Mouse (Mus musculus) liver, embryonic 13.5 days (tissue): Measurements from ENCODE around the gene Sgms1. TPM values are rescaled to one million over a fixed set of nuclear protein-coding genes. Genes with fewer than 3 reads are reported as not detected.
A peak's percentile ranks its signal among the peaks of the same experiment; 100 is the strongest.

ENCODE experiments used
- ATAC-seq: fragments of 200-750 bp; cut with Nextera tagmentation; 2 replicates; pipeline ENCODE4 v1.8.0; 2017; ENCODE audit warnings: low read depth, mild to moderate bottlenecking, moderate number of reproducible peaks, moderate library complexity
- DNase-seq: peaks from one replicate; pipeline ENCODE4 v3.0.0; 2022
- H3K27ac ChIP-seq: fragments of 300-500 bp; sonication (generic); 2 replicates; pipeline ENCODE4 v1.5.1; 2015; ENCODE audit warnings: moderate library complexity, mild to moderate bottlenecking, inconsistent platforms
- H3K27me3 ChIP-seq: fragments of 300-500 bp; sonication (generic); 2 replicates; pipeline ENCODE4 v1.6.1; 2015; ENCODE audit warnings: mild to moderate bottlenecking, inconsistent platforms
- H3K36me3 ChIP-seq: fragments of 300-500 bp; sonication (generic); 2 replicates; pipeline ENCODE4 v1.6.1; 2015; ENCODE audit warnings: mild to moderate bottlenecking, inconsistent platforms
- H3K4me1 ChIP-seq: fragments of 300-500 bp; sonication (generic); replicated peaks from 2 replicates; pipeline ENCODE4 v1.6.1; 2015; ENCODE audit warnings: inconsistent platforms
- H3K4me2 ChIP-seq: fragments of 300-500 bp; sonication (generic); 2 replicates; pipeline ENCODE4 v1.6.1; 2015; ENCODE audit warnings: inconsistent platforms, mild to moderate bottlenecking, moderate library complexity
- H3K4me3 ChIP-seq: fragments of 300-500 bp; sonication (generic); replicated peaks from 2 replicates; pipeline ENCODE4 v1.5.1; 2015; ENCODE audit warnings: mild to moderate bottlenecking, inconsistent platforms
- H3K9ac ChIP-seq: fragments of 300-500 bp; sonication (generic); 2 replicates; pipeline ENCODE4 v1.6.1; 2015; ENCODE audit warnings: mild to moderate bottlenecking, inconsistent platforms
- H3K9me3 ChIP-seq: fragments of 300-500 bp; sonication (generic); replicated peaks from 2 replicates; pipeline ENCODE4 v1.6.1; 2016; ENCODE audit warnings: inconsistent platforms
- WGBS: fragments of 180-500 bp; shearing (Covaris S2); methylation state at CpG from one replicate; pipeline ENCODE4 v1.1.7; 2015; ENCODE audit not compliant: insufficient replicate concordance; 5-methylcytosine and 5-hydroxymethylcytosine counted together
- polyA plus RNA-seq: library from polyadenylated mRNA; unstranded; fragments of >200 nt; fragmentation: Nextera tagmentation; extraction: Ambion mirVana; gene quantifications from 2 replicates; pipeline ENCODE4 v1.2.1, GENCODE M21; 2015

Sgms1 gene
- polyA plus RNA-seq, 1 experiment from 2014 or later = 23.4 TPM

DNA sequence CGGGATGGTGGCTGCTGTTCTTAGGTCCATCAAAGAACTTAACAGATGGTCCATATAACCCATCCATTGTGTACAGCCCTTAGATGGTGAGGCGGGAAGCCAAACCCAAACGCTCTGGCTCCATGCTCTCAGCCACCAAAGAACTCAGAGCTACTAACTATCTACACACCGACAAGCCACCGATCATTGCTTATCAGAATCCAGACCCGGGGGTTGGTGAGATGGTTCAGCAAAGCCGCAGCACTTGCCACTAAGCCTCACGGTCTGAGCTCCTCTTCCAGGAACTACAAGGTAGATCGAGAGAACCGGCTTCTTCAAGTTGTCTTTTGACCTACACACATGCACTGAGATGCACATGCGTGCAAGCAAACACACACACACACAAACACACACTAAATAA, 8.8 kb downstream of the Sgms1 start:
- Histone ChIP-seq H3K9me3 (no peaks in the 10 kb centered on the region), H3K27ac (no peak overlapping the region), H3K9ac (no peak overlapping the region), H3K36me3 (no peaks in the 10 kb centered on the region), H3K4me2 (0 out of 2 replicates have a peak overlapping the region, but pooled peaks have one; percentile 19), H3K4me1 (peaks cover 61% of the 10 kb centered on the region), H3K4me3 (no peak overlapping the region), H3K27me3 (peaks cover 11% of the 10 kb centered on the region)
- DNase-seq (peak; percentile 58), ATAC-seq (peak; percentile 79)
- WGBS = 25% methylated on average over 11 of the region's 11 CpGs

GRCm38 (mm10) chr19:32379239-32379920, 10.1 kb downstream of the Sgms1 start:
- no peak overlapping the region for H3K4me2 ChIP-seq
- no peak overlapping the region for H3K9ac ChIP-seq
- H3K36me3 ChIP-seq = no peaks in the 10 kb centered on the region
- no peak for DNase-seq
- no peak overlapping the region for H3K27ac ChIP-seq
- H3K4me1 ChIP-seq = peaks cover 50% of the 10 kb centered on the region
- WGBS = 56% methylated on average over 6 of the region's 6 CpGs
- no peaks in the 10 kb centered on the region for H3K27me3 ChIP-seq
- H3K4me3 ChIP-seq = no peak overlapping the region
- no peaks in the 10 kb centered on the region for H3K9me3 ChIP-seq
- ATAC-seq = no peak

GRCm38 (mm10) chr19:32378581-32378980, 10.9 kb downstream of the Sgms1 start:
- H3K27me3 ChIP-seq = no peaks in the 10 kb centered on the region
- no peaks in the 10 kb centered on the region for H3K36me3 ChIP-seq
- H3K27ac ChIP-seq = no peak overlapping the region
- DNase-seq = no peak
- ATAC-seq = no peak
- no peak overlapping the region for H3K9ac ChIP-seq
- no peak overlapping the region for H3K4me3 ChIP-seq
- 49% methylated on average over 3 of the region's 3 CpGs for WGBS
- peaks cover 49% of the 10 kb centered on the region for H3K4me1 ChIP-seq
- H3K4me2 ChIP-seq = no peak overlapping the region
- no peaks in the 10 kb centered on the region for H3K9me3 ChIP-seq

DNA sequence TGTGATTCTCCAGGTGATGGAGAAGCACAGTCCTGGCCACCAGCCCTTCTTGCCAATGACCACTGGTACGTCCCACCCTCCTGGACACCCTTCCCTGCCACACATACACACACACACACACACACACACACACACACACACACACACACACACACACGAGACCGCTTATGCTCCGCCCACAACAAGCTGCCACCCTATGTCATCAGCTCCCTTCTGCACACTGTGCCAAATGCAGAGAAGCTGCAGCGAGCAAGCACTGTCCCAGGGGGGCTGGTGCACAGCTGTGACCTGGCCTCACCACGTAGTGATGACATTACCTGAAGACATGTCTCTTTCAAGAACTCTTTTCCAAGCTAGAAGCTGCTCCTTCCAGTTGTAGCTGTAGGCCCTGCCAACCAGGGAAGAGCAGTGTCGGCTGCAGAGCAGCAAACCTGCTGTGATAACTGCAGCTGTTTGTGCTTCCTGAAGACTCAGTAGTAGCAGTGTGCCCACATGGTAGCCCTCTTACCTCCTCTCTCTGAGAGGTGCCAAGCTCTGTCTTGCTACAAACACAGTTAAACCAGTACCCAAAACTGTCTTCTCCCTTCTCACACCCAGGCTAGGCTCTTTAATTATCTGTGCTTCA, 11.7 kb downstream of the Sgms1 start:
- H3K36me3 ChIP-seq = no peaks in the 10 kb centered on the region
- no peaks in the 10 kb centered on the region for H3K27me3 ChIP-seq
- no peak for ATAC-seq
- WGBS = 67% methylated on average over 7 of the region's 7 CpGs
- no peak overlapping the region for H3K4me3 ChIP-seq
- peaks cover 52% of the 10 kb centered on the region for H3K4me1 ChIP-seq
- no peaks in the 10 kb centered on the region for H3K9me3 ChIP-seq
- H3K9ac ChIP-seq = no peak overlapping the region
- no peak overlapping the region for H3K27ac ChIP-seq
- no peak overlapping the region for H3K4me2 ChIP-seq
- DNase-seq = no peak

DNA sequence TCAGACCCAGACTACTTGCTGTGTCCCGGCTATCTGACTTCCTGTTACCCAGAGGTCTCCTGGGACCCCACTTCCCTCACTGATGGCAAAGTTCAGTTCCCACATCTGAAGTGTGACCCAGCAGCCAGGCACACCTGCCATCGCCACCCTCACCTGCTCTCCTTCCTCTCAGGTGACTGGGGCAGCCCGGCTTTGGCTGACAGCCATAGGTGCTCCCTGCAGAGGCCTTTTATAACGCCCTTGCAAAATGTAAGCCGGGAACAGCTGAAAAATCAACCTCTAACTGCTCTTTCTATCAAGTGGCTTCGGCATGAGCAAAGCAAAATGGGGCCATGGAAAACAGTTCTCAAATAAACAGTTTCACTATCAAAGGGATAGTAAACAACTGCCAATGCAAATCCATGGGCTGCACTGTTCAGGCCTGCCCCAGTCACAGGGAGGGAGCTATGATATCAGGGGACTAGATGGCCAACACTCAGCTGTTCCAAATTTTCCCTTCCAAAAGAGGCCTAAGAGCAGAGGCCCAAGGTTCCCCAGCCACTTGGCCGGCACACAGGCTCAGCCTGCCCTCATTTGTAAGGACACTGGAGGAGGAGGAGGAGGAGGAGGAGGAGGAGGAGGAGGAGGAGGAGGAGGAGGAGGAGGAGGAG, 12.5 kb downstream of the Sgms1 start:
- Histone ChIP-seq H3K4me2 (no peak overlapping the region), H3K9me3 (no peaks in the 10 kb centered on the region), H3K4me1 (peaks cover 59% of the 10 kb centered on the region), H3K36me3 (no peaks in the 10 kb centered on the region), H3K9ac (no peak overlapping the region), H3K27ac (no peak overlapping the region), H3K27me3 (no peaks in the 10 kb centered on the region), H3K4me3 (no peak overlapping the region)
- DNase-seq (no peak), ATAC-seq (no peak)
- 45% methylated on average over 7 of the region's 7 CpGs for WGBS

DNA sequence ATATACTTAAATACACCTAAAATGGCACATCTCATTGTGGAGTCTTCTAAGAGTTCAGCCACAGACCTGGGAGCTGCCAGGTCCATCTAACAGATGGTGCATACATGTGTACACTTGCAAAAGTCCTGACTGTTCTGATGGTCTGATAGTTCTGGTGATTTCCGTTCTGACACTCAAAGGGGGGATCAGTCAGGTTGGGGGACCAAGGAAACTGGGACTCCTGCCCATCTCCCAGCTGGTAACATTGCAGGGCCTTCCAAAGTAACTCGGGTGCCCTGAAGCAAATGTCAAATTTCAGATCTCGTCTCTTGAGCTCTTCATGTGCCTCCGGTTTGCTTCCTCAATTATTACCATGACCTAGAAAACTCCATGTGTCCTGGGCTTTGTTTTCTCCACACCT, 13.5 kb downstream of the Sgms1 start:
- no peak for ATAC-seq
- Histone ChIP-seq H3K4me1 (peaks cover 50% of the 10 kb centered on the region), H3K4me2 (no peak overlapping the region), H3K4me3 (no peak overlapping the region), H3K27me3 (no peaks in the 10 kb centered on the region), H3K9ac (no peak overlapping the region), H3K9me3 (no peaks in the 10 kb centered on the region), H3K36me3 (no peaks in the 10 kb centered on the region), H3K27ac (no peak overlapping the region)
- DNase-seq = no peak
- 62% methylated on average over 4 of the region's 4 CpGs for WGBS

DNA sequence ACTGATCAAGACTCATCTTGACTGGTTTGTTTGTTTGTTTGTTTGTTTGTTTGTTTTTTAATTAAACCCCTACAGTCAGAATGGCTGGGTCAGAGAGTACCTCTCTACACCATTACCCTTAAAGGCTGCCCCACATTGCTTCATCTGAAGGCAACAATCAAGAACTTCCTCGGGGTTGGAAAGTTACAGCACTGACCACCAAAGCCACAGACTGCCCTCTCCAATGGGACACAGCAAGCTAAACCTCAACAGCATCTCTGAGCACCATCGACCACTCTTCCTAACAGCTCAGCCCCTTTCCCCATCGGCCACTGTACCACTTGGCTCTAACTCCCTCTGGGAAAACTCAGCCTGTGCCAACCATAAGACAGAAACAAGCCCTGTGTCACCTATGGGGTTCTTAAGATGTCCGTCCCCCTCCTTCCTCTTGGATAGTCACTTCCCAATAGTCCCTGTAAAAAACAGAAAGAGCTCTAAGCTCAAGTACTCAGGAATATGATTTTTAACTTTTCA, 14.0 kb downstream of the Sgms1 start:
- no peaks in the 10 kb centered on the region for H3K9me3 ChIP-seq
- no peak overlapping the region for H3K9ac ChIP-seq
- no peak overlapping the region for H3K4me3 ChIP-seq
- 45% methylated on average over 4 of the region's 4 CpGs for WGBS
- DNase-seq (no peak), ATAC-seq (no peak)
- no peak overlapping the region for H3K27ac ChIP-seq
- no peak overlapping the region for H3K4me2 ChIP-seq
- no peaks in the 10 kb centered on the region for H3K27me3 ChIP-seq
- peaks cover 45% of the 10 kb centered on the region for H3K4me1 ChIP-seq
- H3K36me3 ChIP-seq = no peaks in the 10 kb centered on the region

- Histone ChIP-seq H3K4me2 (no peak overlapping the region), H3K9ac (no peak overlapping the region), H3K9me3 (no peaks in the 10 kb centered on the region), H3K27ac (no peak overlapping the region), H3K4me3 (no peak overlapping the region), H3K36me3 (no peaks in the 10 kb centered on the region), H3K27me3 (no peaks in the 10 kb centered on the region), H3K4me1 (peaks cover 37% of the 10 kb centered on the region)
- WGBS = 75% methylated on average over 10 of the region's 10 CpGs
- DNase-seq (no peak), ATAC-seq (no peak)
Measured at GRCm38 (mm10) chr19:32374751-32375150, 14.8 kb downstream of the Sgms1 start.

DNA sequence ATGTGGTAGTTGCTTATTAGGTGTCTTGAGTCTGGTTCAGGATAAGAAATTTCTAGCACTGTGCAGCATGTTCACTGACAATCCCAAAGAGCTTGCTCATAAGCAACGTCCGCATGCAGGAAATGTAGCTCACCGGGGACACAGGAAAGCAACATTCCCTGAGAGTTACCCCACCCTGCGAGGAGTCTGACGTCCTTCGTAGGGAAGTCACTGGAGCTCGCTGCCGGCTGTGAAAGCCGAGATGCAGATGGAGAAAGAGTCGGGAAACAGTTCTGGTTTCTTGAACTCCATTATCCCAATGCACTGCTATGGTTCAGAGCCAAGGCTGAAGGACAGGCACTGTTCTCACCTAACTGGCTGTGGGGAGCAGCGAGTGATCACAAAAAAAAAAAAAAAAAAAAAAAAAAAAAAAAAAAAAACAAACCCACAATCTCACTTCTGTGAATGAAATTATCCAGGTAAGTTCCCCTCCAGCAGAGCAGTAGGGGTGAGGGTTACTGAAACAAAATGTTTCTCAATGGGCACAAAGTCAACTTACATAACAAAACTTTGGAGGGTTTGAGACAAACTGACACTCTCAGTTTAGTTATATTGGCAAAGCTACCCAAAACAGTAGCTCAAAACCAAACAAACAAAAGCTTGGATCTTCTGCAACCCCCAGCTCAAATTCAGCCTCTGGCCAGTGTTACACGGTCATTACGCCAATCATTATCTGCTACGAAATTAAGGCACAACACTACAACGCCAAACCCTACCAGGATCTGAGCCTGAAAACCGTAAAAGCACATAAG, 15.5 kb downstream of the Sgms1 start:
- H3K9ac ChIP-seq = no peak overlapping the region
- no peak overlapping the region for H3K27ac ChIP-seq
- no peak for DNase-seq
- ATAC-seq = no peak
- no peak overlapping the region for H3K4me3 ChIP-seq
- no peaks in the 10 kb centered on the region for H3K27me3 ChIP-seq
- no peaks in the 10 kb centered on the region for H3K36me3 ChIP-seq
- no peaks in the 10 kb centered on the region for H3K9me3 ChIP-seq
- H3K4me1 ChIP-seq = peaks cover 31% of the 10 kb centered on the region
- H3K4me2 ChIP-seq = no peak overlapping the region
- 72% methylated on average over 16 of the region's 16 CpGs for WGBS

GRCm38 (mm10) chr19:32372373-32372772, 17.1 kb downstream of the Sgms1 start:
- DNase-seq (peak; percentile 68), ATAC-seq (peak; percentile 91)
- no peak overlapping the region for H3K27ac ChIP-seq
- H3K9me3 ChIP-seq = no peaks in the 10 kb centered on the region
- 16% methylated on average over 4 of the region's 4 CpGs for WGBS
- H3K4me2 ChIP-seq = no peak overlapping the region
- no peak overlapping the region for H3K4me3 ChIP-seq
- no peak overlapping the region for H3K9ac ChIP-seq
- H3K36me3 ChIP-seq = no peaks in the 10 kb centered on the region
- H3K4me1 ChIP-seq = peaks cover 17% of the 10 kb centered on the region
- no peaks in the 10 kb centered on the region for H3K27me3 ChIP-seq

- H3K4me1 ChIP-seq = peaks cover 22% of the 10 kb centered on the region
- no peak overlapping the region for H3K4me2 ChIP-seq
- DNase-seq (no peak), ATAC-seq (no peak)
- H3K9me3 ChIP-seq = no peaks in the 10 kb centered on the region
- no peaks in the 10 kb centered on the region for H3K36me3 ChIP-seq
- no peaks in the 10 kb centered on the region for H3K27me3 ChIP-seq
- 83% methylated on average over 8 of the region's 8 CpGs for WGBS
- no peak overlapping the region for H3K9ac ChIP-seq
- no peak overlapping the region for H3K27ac ChIP-seq
- H3K4me3 ChIP-seq = no peak overlapping the region
Measured at GRCm38 (mm10) chr19:32367333-32367732, 22.2 kb downstream of the Sgms1 start.
